8 mouse cellular contexts compared by ENCODE assay signal in genomic region chr6:147240203-147240804, GRCm38 (mm10). TPM values are rescaled to one million over a fixed set of nuclear protein-coding genes. Genes with fewer than 3 reads are reported as not detected.
DNase-seq lines count a peak whose midpoint lies in the region; ATAC-seq and TF ChIP-seq lines count a peak whose summit lies in the region.

No protein-coding gene starts in this region.

- WGBS in cerebellum, adult 2 months: 2% methylated on average over 4 of the region's 4 CpGs
- WGBS in intestine, postnatal 0 days: 1% methylated on average over 4 of the region's 4 CpGs
- 5% methylated on average over 3 of the region's 4 CpGs for WGBS in limb, embryonic 11.5 days
- WGBS in midbrain, postnatal 0 days: 4% methylated on average over 4 of the region's 4 CpGs

- H3K27ac ChIP-seq in cerebellum, adult 2 months (ENCODE audit: insufficient read depth, low read length): no peak overlapping the region
- H3K27ac ChIP-seq in intestine, postnatal 0 days (ENCODE audit: low read depth, low read length): no peak overlapping the region
- H3K27ac ChIP-seq in limb, embryonic 11.5 days (replicated peaks; ENCODE audit: low read depth, low read length): no peak overlapping the region
- H3K27ac ChIP-seq in midbrain, postnatal 0 days (ENCODE audit: low read depth, low read length): no peak overlapping the region

- H3K27me3 ChIP-seq in cerebellum, adult 2 months (ENCODE audit: control insufficient read depth, insufficient read depth, low read length): no peaks in the 10 kb centered on the region
- H3K27me3 ChIP-seq in intestine, postnatal 0 days (replicated peaks; ENCODE audit: control insufficient read depth, insufficient read depth, low read length): no peaks in the 10 kb centered on the region
- no peaks in the 10 kb centered on the region for H3K27me3 ChIP-seq in limb, embryonic 11.5 days (ENCODE audit: control insufficient read depth, insufficient read depth, low read length)
- no peaks in the 10 kb centered on the region for H3K27me3 ChIP-seq in midbrain, postnatal 0 days (ENCODE audit: insufficient read depth, low read length)

- TF ChIP-seq POLR2A in cerebellum, adult 2 months (IDR thresholded peaks at IDR 0.05; ENCODE audit: borderline replicate concordance, insufficient read depth, low read length): no peak

- TF ChIP-seq CTCF in cerebellum, adult 2 months (IDR thresholded peaks at IDR 0.05; ENCODE audit: borderline replicate concordance, insufficient read depth, low read depth, low read length): peak; percentile 63; the same call in 1 of the 2 replicates
- TF ChIP-seq CTCF in intestine, postnatal 0 days (IDR thresholded peaks at IDR 0.05; ENCODE audit: low read depth): peak; percentile 79
- TF ChIP-seq CTCF in midbrain, postnatal 0 days (IDR thresholded peaks at IDR 0.05): peak; percentile 78

- DNase-seq in urinary bladder, postnatal 25 days (ENCODE audit: low spot score): peak; percentile 47
- no peak for DNase-seq in urinary bladder, postnatal 4 days (ENCODE audit: low spot score in 2 of 2)
- peak; percentile 16 to 40 for DNase-seq in cerebellum, adult 2 months
- peak; percentile 69 for DNase-seq in forelimb bud, embryonic 11.5 days (ENCODE audit: low read depth, low spot score)
- DNase-seq in limb, embryonic 11.5 days (ENCODE audit: low spot score): peak; percentile 78
- DNase-seq in midbrain, postnatal 0 days (ENCODE audit: low spot score): peak; percentile 74
- peak; percentile 47 for DNase-seq in thymus, postnatal 0 days (ENCODE audit: low spot score)

- H3K4me3 ChIP-seq in cerebellum, adult 2 months (replicated peaks; ENCODE audit: insufficient read depth, low read depth, low read length): no peak overlapping the region
- H3K4me3 ChIP-seq in intestine, postnatal 0 days (ENCODE audit: low read depth, low read length): no peak overlapping the region
- no peak overlapping the region for H3K4me3 ChIP-seq in limb, embryonic 11.5 days (ENCODE audit: low read depth, low read length)
- H3K4me3 ChIP-seq in midbrain, postnatal 0 days (ENCODE audit: low read depth, low read length): no peak overlapping the region

- H3K9me3 ChIP-seq in intestine, postnatal 0 days (ENCODE audit: control insufficient read depth): no peaks in the 10 kb centered on the region
- no peaks in the 10 kb centered on the region for H3K9me3 ChIP-seq in limb, embryonic 11.5 days (ENCODE audit: control insufficient read depth, low read length)
- no peaks in the 10 kb centered on the region for H3K9me3 ChIP-seq in midbrain, postnatal 0 days (ENCODE audit: low read length)

- no peak overlapping the region for H3K9ac ChIP-seq in intestine, postnatal 0 days (ENCODE audit: low read depth, low read length)
- no peak overlapping the region for H3K9ac ChIP-seq in limb, embryonic 11.5 days (ENCODE audit: low read length)
- H3K9ac ChIP-seq in midbrain, postnatal 0 days (replicated peaks; ENCODE audit: low read length, poor library complexity, severe bottlenecking): no peak overlapping the region

- no peak for ATAC-seq in intestine, postnatal 0 days
- no peak for ATAC-seq in limb, embryonic 11.5 days (ENCODE audit: insufficient number of reproducible peaks, low FRiP score, low TSS enrichment, low read depth)
- peak; percentile 76 for ATAC-seq in midbrain, postnatal 0 days (ENCODE audit: low FRiP score)

- no peaks in the 10 kb centered on the region for H3K36me3 ChIP-seq in intestine, postnatal 0 days (ENCODE audit: control insufficient read depth, insufficient read depth)
- H3K36me3 ChIP-seq in limb, embryonic 11.5 days (ENCODE audit: control insufficient read depth, insufficient read depth, low read length): no peaks in the 10 kb centered on the region
- H3K36me3 ChIP-seq in midbrain, postnatal 0 days (ENCODE audit: insufficient read depth, low read length): no peaks in the 10 kb centered on the region

- no peak overlapping the region for H3K4me2 ChIP-seq in intestine, postnatal 0 days (replicated peaks; ENCODE audit: low read depth)
- H3K4me2 ChIP-seq in limb, embryonic 11.5 days (ENCODE audit: low read depth, severe bottlenecking): no peak overlapping the region
- no peak overlapping the region for H3K4me2 ChIP-seq in midbrain, postnatal 0 days (ENCODE audit: low read depth, low read length, poor library complexity, severe bottlenecking)

- no peaks in the 10 kb centered on the region for H3K4me1 ChIP-seq in cerebellum, adult 2 months (ENCODE audit: control insufficient read depth, insufficient read depth, low read length)
- H3K4me1 ChIP-seq in intestine, postnatal 0 days (replicated peaks; ENCODE audit: control insufficient read depth, insufficient read depth, low read length): no peaks in the 10 kb centered on the region
- H3K4me1 ChIP-seq in limb, embryonic 11.5 days (ENCODE audit: control insufficient read depth, insufficient read depth, low read length): no peaks in the 10 kb centered on the region
- no peaks in the 10 kb centered on the region for H3K4me1 ChIP-seq in midbrain, postnatal 0 days (ENCODE audit: insufficient read depth, low read length)

RNA-seq across cellular contexts. Expression of gene Pthlh, which starts 23.7 kb away (rescaled TPM):
- polyA plus RNA-seq in cerebellum, adult 2 months (2012; rRNA removed): 4.0 and 5.6 TPM in 2 replicates
- polyA plus RNA-seq in intestine, postnatal 0 days (2015; fragmentation: Nextera tagmentation; extraction: Ambion mirVana): 0.43 and 0.65 TPM in 2 replicates
- 1.3 and 2.3 TPM in 2 replicates for polyA plus RNA-seq in limb, embryonic 11.5 days (2014; fragmentation: Nextera tagmentation; extraction: Ambion mirVana)
- total RNA-seq in midbrain, postnatal 0 days (2014; rRNA removed): 0.85 and 2.5 TPM in 2 replicates
- polyA plus RNA-seq in midbrain, postnatal 0 days (2015; fragmentation: Nextera tagmentation; extraction: Ambion mirVana): 2.3 TPM in 2 replicates
- polyA plus RNA-seq in thymus, postnatal 0 days (2015; fragmentation: Nextera tagmentation; extraction: Ambion mirVana): 3.1 and 3.3 TPM in 2 replicates

Comparison
In these comparisons a context has a peak if more than half of its experiments do, and no peak if none do; other contexts are left out.
1. DNase-seq: peak in urinary bladder, postnatal 25 days (single experiment), cerebellum, adult 2 months (2 of 2), forelimb bud, embryonic 11.5 days (single experiment), limb, embryonic 11.5 days (single experiment), midbrain, postnatal 0 days (single experiment) and thymus, postnatal 0 days (single experiment); none in urinary bladder, postnatal 4 days (0 of 2).
2. Peak in every context shown above with its lines, with median percentiles within 50 percentile points of each other: CTCF ChIP-seq.